20 mouse cellular contexts compared by ENCODE assay signal in the genomic region with DNA sequence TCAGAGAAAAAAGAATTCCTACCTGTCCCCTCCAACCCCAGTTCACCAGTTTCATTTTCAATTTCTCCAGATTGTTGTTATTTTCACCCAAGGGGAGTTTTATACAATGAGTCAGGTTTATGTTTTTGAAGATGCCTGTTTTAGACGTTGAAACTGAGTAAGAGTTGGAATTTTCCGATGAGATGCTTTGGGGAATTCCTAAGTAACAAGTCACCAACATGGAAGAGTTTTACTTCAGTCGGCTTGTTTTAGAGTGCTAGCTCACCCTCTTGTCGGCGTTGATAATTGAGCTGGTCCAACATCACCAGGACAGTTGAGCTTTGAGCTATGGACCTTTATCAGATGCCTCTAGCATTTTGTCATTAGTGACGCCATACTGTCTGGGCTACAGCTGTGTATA.
"Had no signal": no experiment of that assay in that cellular context is flagged by ENCODE, and none has a peak within 500 bp of the region (broad histone marks: within the 10 kb centered on the region; RNA-seq: fewer than 3 reads in every experiment).

No protein-coding gene starts in this region.

- H3K4me1 ChIP-seq: midbrain, embryonic 10.5 days; midbrain, embryonic 12.5 days; neural tube, embryonic 13.5 days; neural tube, embryonic 15.5 days; stomach, embryonic 15.5 days had no signal

- H3K27ac ChIP-seq: midbrain, embryonic 10.5 days; midbrain, embryonic 12.5 days; neural tube, embryonic 13.5 days; neural tube, embryonic 15.5 days; stomach, embryonic 15.5 days; stomach, postnatal 0 days had no signal

- H3K4me2 ChIP-seq: lung, embryonic 14.5 days; midbrain, embryonic 12.5 days; neural tube, embryonic 13.5 days; neural tube, embryonic 15.5 days; stomach, embryonic 15.5 days had no signal

- H3K36me3 ChIP-seq: midbrain, embryonic 10.5 days; midbrain, embryonic 12.5 days; neural tube, embryonic 13.5 days; neural tube, embryonic 15.5 days; stomach, embryonic 15.5 days had no signal

- H3K9me3 ChIP-seq: midbrain, embryonic 10.5 days; midbrain, embryonic 12.5 days; neural tube, embryonic 13.5 days; neural tube, embryonic 15.5 days; stomach, embryonic 15.5 days had no signal

- H3K27me3 ChIP-seq: midbrain, embryonic 12.5 days; neural tube, embryonic 13.5 days; neural tube, embryonic 15.5 days; stomach, embryonic 15.5 days had no signal

- DNase-seq: lung, adult 18-20 months; lung, embryonic 14.5 days; lung, postnatal 10 days; lung, postnatal 4 days; midbrain, embryonic 14.5 days; retina, postnatal 1 day; right cerebral cortex, adult 18-20 months; right cerebral cortex, postnatal 25 days; right cerebral cortex, postnatal 4 days; spleen, adult 18-20 months; thymus, adult 2 months; thymus, postnatal 25 days had no signal

- H3K4me3 ChIP-seq: midbrain, embryonic 10.5 days; midbrain, embryonic 12.5 days; myocyte; neural tube, embryonic 13.5 days; neural tube, embryonic 15.5 days; stomach, embryonic 15.5 days had no signal

- H3K9ac ChIP-seq: lung, embryonic 14.5 days; midbrain, embryonic 12.5 days; neural tube, embryonic 13.5 days; neural tube, embryonic 15.5 days; stomach, embryonic 15.5 days had no signal

- ATAC-seq: midbrain, embryonic 16.5 days had no signal
